Mouse (Mus musculus): ENCODE measurements around the gene Lrrc71. TPM values are rescaled to one million over a fixed set of nuclear protein-coding genes. Genes with fewer than 3 reads are reported as not detected.

Lrrc71 gene
- not detected in 2 replicates for total RNA-seq (2015)
- total RNA-seq (2017) = 0.04 TPM in 1 of 2 replicates, not detected in the other

DNA sequence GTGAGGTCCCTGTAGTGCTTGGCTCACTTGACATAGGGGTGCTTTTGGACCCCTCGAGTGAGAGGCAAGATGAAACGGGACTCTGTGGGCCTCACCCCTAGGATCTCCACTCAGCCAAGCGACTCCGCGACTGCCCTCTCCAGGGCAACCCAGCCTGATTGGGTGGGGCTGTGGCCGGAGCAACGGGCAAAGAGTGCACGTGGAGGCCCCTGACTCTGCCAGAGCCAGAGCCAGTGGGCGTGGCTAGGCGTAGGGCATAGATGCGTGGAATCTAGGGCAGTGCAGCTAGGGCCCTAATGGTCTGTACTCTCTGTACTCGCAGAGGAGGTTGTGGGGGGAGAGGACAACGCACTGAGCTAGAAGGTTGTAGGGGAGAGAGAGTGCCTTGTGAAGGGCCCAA is at the start of gene Lrrc71:
TSS of gene Lrrc71 (minus strand) at position 195 of the 400 bp plus-strand sequence.
- ATAC-seq (ENCODE audit: poor library complexity, severe bottlenecking) = no peak

DNA sequence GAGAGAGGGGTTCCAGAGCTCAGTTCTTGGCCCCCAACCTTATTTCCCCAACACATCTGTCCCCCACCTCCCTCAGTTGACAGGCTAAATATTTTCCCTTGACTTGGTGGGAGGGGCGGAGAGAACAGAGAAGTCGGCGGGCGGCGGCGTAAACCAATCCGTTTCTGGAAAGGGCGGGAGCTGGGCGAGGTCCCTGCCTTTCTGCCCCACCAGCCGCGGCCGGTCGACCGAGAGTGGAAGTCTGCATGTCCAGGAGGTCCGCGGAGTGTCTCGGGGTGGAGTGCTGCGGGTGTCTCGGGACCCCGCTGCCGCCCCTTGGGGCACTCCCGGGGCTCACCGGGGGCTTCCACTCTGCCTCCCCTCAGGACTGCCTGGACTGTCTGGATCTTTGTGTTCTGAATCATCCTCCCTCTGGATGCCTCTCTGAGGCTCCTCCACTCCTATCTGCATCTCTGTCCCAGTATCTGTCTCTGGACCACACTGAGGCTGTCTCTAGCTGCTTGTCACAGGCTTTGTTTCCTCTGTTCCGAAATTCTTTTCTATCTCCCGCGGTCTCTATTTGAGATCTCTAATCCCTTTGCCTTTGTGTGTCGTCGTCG is 48.4 kb upstream of the Lrrc71 start, which contains the start of gene Insrr:
TSS of gene Insrr (plus strand) at position 216 of the 599 bp plus-strand sequence.
- peak; percentile 27; the same call in 1 of the 2 replicates for ATAC-seq (ENCODE audit: poor library complexity, severe bottlenecking)

DNA sequence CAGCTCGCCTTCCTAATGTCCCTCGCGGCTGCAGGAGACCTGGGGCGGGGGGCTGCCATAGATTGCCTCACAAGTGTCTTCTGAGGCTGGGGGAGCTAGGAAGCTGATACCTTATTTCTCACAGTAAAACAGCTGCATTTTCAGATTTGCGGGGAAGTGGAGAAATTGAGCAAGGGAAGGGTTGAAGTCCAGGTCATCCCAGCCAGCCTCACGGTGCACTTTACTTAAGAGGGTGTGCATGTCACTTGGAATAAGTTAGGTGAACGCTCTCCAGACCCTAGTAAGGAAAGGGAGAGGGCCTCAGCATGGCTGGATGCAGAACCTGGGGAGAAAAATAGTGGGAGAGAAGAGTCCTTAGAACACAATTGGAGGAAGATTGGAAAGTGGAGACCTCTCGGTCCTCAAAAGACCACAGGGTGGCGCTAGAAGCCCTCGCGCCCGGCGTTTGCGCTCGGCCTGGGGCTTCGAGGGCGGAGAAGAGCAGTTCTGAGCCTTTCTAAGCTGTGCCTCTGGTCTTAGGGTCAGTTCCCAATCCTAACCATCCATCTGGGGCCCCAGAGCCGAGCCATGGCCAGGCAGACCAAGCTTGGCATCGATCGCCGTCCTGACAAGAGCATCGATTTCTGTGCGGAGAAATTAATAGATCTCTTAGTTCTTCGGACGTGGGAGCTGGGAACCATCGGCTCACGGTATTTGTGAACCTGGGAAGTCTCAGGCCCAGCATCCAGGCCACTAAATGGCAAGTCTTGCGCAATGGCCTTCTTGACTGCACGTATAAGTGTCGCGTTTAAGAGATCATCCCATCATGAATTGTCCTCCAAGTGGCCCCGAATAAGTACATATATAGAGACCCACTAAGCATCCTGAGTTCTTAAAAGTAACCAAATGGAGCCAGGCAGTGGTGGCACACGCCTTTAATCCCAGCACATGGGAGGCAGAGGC is 47.2 kb upstream of the Lrrc71 start:
- peak; percentile 43; the same call in 1 of the 2 replicates for ATAC-seq (ENCODE audit: poor library complexity, severe bottlenecking)

DNA sequence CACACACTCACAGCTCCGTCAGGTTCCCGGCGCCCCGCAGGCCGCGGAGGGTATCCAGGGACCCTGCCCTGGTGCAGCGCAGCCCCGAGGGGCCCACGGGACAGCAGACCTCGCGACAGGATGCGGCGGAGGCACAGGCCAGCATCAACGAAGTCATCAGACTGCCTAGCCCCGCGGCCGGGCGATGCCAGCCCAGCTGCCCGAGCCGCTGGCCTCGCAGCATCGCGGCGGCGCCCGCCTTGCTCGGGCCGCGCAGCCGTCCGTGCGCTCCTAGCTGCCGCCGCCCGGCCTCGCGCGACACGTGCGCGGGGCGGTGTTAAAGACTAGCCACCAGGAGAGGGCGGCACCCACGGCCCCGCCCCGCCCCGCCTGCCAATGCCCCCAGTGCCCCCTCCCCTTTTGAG is 46.5 kb upstream of the Lrrc71 start, which contains the start of gene Ntrk1:
TSS of gene Ntrk1 (minus strand) at position 241 of the 404 bp plus-strand sequence.
- ATAC-seq (ENCODE audit: poor library complexity, severe bottlenecking) = no peak

DNA sequence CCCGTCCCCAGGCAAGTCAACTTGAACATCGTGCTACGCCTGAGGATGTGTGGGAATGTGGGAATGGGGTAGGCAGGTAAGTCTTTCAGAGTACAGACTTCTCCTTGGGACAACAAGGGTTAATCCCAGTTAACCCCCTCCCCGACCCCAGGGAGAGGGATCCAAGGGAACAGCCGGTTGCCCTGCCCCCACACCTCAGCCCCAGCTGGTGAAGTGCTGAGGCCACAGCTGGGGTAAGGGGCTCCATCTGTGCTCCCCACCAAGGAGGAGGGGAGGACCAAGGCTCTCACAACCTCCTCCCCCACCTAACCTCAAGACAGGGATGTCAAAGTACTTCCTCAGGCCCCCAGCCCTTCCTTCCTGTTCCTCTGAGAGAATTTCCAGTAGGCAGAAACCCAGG is 41.3 kb upstream of the Lrrc71 start:
- no peak for ATAC-seq (ENCODE audit: poor library complexity, severe bottlenecking)

DNA sequence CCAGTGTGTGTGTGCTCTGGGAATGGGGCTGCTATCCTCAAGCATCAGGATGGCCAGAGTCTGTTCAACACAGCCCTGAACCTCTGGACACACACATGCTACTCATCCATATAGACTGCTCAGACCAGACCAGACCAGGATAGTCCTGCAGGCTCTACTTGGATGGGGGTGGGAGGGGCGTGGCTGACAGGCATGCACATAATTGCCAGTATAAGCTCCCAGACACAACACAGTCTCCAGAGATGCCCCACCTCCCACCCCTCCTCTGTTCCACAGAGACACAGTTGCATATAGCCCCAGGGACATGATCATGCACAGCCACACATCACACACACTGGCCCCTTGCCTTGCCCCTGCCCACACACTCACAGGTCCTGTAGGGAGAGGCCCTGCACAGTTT is 40.8 kb upstream of the Lrrc71 start:
- ATAC-seq (ENCODE audit: poor library complexity, severe bottlenecking) = no peak

DNA sequence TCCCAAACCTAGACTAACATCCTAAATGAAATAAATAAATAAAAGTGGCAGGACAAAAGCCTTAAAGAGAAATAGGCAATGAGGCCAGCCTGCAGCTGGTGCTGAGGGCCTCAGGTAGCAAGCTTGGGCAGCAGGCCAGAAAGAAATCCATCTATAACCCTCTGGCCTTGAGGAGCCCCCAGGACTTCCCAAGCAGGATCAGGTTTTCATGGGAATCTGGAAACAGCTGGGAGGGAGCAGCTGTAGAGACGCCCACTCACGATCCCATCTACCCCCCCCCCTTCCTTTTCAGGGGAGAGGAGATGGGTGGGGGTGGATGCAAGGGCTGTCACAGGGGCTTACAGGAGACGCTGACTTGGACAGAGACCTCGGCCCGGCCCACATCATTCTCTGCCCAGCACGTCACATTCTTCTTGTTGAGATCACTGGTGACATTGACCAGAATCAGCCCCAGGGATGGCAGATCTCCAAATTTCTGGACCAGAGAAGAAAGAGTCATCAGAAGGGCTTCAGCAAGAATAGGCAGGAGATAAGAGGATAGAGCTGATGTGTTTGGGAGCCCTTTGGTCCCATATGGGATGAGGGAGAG is 37.3 kb upstream of the Lrrc71 start:
- ATAC-seq (ENCODE audit: poor library complexity, severe bottlenecking) = no peak

DNA sequence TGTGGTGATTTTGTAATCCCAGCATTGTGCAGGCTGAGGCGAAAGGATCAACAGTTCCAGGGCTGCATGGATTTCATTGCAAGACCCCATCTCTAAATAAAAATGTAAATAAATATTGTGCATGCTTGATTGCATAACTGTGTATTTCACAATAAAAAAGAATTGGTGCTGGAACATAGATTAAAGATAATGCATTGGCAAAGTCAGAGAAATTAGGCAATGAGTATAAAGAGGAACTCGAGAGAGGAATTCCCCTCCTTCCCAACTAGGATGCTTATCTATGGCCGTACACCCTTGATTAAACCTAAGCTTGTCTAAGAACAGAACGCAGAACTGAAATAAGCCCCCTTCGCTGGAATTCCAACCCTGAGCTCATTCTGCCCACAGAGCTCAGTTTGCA is 36.7 kb upstream of the Lrrc71 start:
- ATAC-seq (ENCODE audit: poor library complexity, severe bottlenecking) = no peak

DNA sequence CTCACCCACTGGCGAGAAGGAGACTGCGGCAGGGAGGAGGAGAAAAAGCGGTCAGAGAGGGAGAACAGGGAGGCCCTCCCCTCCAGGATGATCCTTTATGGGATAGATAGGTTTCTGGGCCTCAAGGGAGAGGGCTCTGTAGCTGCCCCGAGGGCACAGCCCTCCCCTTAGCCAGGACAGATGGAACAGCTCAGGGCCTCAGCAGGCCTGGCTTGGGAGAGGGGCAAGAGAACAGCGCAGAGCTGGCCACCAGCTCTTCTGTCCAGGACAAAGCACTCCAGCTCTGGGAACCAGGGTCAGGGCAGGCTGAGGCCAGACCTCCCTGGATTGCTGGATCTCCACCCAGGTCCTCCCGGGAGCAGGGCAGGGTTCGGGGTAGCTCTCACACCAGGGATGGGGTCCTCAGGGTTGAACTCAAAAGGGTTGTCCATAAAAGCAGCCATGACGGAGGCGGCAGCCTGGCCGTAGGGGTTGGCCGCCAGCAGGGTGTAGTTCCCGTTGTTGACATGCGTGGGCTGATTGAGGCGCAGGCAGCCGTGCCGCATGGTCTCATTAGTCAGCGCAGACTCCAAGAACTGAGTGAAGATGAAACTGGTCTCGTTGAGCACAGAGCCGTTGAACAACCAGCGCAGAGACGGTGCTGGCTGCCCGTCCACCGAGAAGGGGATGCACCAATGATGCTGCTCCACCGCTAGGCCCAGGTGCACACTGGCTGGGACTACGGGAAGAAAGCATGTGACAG is 35.0 kb upstream of the Lrrc71 start:
- no peak for ATAC-seq (ENCODE audit: poor library complexity, severe bottlenecking)

DNA sequence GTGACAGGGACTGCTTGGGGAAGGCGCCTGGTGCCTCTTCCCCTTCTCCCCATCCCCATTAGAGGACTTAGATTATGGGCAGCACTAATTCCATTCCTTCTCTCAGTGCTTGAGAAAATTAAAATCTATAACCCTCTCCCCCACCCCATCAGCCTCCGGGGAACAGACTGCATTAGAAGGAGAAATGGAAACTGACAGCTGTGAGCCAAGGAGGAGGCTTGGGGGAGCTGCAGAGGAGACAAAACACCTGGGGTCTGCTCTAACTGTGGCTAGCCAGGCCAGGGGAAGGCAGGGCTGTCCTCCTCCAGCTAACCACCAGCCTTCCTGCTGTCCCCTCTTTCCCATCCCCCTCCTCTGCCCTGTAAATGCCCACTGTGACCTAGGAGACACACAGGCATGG is 30.7 kb upstream of the Lrrc71 start:
- ATAC-seq (ENCODE audit: poor library complexity, severe bottlenecking) = no peak

DNA sequence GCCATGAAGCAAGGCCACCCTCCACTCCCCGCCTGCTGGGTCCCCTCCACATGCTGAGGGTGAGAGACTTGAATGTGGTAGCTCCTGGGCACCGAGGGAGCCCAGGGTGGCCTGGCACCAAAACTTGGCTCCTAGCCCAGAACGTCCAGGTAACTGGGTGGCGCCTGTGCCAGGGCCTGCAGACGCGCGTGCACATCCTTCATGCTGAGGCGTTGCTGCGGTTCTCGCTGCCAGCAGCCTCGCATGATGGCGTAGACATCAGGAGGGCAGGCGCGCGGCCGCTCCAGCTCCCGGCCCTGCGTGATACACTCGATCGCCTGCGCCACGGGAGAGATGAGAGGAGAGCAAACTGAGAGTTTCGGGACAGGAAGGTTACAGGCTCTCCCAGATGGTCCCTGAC is 29.9 kb upstream of the Lrrc71 start:
- ATAC-seq (ENCODE audit: poor library complexity, severe bottlenecking) = no peak

DNA sequence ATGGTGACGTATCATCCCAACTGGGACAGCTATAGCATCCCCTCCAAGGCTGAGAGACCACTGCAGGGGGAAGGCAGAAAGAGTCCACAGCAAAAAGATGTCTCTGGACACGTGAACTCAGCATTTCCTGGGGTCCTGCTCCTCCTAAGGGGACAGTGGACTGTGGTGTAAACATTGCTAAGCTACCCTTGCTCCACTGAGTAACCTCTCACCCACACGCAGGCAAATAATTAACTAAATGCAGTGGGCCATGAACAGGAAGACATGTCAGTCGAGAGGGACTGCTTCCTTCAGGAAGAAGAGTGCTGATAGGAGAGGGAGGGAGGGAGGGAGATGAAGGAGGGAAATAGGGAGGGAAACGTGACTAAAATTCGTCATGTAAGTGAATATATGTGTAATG is 22.7 kb upstream of the Lrrc71 start:
- no peak for ATAC-seq (ENCODE audit: poor library complexity, severe bottlenecking)

DNA sequence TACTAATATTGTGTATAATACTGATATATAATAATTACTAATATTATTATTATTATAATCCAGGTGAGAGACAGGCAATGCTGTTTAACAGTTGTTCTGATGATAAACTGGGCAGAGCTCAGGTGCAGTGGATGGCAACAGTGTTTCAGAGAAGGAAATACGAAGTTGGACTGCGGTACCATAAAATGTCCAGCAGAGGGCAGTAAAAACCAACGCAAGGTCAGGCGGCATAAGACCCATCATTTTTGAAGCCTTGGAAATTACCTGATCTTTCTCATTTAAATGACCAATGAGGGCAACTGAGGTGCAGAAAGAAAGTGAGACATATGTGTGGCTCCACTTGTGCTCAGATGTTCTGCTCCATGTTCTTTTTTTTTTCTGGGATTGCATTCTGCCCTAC is 21.9 kb upstream of the Lrrc71 start:
- peak; percentile 61 for ATAC-seq (ENCODE audit: poor library complexity, severe bottlenecking)

DNA sequence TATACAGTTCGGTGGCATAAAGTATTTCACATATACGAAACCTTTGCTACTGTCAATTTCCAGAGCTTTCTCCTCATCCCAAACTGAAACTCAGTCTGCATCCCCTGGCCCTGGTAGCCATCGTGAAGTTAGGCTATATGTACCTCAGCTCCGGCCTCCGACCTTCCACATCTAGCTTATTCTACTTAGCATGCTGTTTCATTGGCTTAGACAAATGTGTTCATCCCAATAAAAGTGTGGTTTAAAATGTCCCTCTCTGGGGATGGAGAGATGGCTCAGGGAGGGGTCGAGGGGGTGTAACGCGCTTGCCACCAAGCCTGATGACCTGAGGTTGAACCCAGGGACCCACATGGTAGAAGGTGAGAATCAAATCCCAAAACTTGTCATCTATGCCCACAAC is 21.1 kb upstream of the Lrrc71 start:
- no peak for ATAC-seq (ENCODE audit: poor library complexity, severe bottlenecking)

DNA sequence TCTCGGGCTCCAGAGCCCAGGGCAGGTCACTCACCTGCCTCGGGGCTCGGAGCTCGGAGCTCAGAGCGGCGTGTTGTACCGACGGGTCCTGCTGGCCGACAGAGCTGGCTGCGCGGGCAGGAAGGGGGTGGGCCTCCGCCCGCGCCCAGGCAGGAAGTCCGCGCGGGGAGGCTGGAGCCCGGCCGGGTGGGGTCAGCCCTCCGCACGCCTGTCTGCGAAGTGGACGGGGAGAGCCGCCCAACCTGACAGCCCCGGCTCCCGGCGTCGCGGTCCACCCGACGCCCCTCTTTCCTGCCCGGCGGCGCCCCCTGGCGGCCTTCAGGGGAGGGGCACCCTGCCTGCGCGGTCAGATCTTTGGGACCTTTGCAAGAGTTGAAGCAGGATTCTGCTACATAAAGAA is 20.4 kb upstream of the Lrrc71 start:
- peak; percentile 80 for ATAC-seq (ENCODE audit: poor library complexity, severe bottlenecking)

DNA sequence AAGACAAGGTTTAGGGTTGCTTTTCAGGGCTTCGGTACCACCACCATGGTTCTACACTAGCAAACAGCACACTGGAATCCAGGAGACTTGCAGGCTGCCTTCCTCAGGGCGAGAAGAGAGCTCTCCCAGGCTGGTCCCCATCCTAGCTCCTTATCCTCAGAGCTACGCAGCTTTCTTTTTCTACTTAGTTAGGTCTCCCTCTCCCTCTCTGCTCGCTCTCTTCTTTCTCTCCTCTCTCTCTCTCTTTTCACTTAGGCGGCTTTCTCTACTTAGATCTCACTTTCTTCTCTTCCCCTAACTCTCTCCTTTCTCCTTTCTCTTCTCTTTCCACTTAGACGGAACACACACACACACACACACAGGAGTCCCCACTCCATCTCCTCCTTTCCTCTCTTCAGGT is 20.0 kb upstream of the Lrrc71 start:
- no peak for ATAC-seq (ENCODE audit: poor library complexity, severe bottlenecking)

DNA sequence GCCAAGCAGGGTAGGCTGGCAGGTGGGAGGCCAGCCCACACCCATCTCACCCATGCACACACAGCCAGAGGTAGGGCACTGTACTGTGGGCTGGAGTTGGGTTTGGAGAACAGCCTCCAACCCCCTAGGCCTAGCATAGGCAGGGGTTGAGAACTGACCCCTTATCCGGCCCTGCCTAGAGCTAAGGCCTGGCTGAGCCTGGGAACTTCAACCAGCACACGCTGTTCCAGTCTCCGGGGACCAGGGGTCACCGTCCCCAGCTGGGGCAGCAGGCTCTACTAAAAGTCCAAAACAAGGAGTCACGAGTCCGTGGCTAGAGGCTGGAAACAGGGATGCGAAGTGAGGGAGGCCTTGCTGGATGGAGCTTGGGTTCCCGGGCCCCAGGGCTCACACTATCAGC is 19.3 kb upstream of the Lrrc71 start:
- ATAC-seq (ENCODE audit: poor library complexity, severe bottlenecking) = no peak

DNA sequence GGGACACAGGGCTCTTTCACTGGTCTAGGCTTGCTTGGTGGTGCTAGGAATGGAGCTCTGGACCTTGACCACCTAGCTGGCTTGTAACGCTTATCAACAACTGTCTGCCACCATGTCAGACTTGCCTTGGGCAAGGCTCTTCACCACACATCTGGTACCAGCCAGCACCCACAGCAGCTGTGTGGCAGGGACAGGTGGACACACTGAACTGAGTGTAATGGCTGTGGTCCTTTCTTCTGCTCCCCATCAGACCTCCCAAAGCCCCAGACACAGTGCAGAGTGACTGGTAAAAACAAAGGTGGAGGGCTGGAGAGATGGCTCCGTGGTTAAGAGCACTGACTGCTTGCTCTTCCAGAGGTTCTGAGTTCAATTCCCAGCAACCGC is 17.9 kb upstream of the Lrrc71 start:
- no peak for ATAC-seq (ENCODE audit: poor library complexity, severe bottlenecking)

DNA sequence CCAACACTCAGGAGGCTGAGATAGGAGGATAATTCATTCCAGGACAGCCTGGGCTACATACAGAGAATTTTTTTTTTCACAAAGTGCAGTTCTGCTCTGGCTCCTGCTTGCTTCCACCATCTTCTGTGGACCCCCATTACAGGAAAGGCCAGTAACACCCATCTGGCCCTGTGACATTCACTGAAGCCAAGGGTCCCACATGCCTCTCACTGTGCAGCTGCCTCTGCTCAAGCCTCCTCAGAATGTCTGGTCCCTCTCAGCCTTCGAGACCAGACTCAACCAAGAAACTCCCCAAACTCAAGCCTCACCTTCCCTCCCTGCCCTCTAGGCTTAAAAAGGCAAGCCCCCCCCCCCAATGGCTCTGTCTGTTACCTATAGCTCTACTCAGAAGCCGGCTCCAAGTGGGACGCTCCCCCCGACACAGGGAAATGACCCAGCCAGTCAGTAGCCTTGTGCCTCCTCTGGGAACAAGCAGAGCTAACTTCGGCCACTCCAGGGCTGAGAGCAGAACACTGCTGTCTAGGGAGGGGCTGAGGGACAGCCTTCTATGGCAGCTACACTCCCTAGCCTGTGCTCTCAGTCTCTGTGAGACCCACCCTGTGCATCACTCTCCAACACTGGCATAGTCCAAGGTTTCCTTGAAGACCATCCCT is 17.3 kb upstream of the Lrrc71 start:
- no peak for ATAC-seq (ENCODE audit: poor library complexity, severe bottlenecking)

DNA sequence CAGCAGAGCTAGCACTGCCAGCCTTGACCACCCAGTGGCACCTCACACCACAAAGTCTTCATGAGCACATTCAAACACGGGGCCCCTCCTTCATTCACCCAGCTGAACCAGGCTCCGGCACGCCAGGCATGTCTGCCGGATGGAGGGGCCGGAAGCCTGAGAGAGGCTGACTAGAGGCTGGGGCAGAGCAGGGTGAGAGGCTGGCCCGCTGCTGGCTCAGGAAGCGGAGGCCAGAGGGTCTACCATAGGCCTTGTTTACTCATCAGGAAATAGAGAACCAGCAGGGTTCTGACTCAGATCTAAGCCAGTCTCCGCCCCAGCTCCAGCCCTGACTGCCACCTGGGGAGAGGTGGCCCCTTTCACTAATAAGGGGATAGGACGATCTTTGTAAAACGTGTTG is 16.7 kb upstream of the Lrrc71 start:
- ATAC-seq (ENCODE audit: poor library complexity, severe bottlenecking) = peak; percentile 70
